Mouse (Mus musculus): ENCODE results near the gene Ddah1. TPM values are rescaled to one million over a fixed set of nuclear protein-coding genes. Genes with fewer than 3 reads are reported as not detected.
"Not testable (repeated sequence)": the region's sequence is repeated elsewhere in the genome, so short reads cannot be mapped to it uniquely, and the experiment has no call there.

The Ddah1 gene
- polyA plus RNA-seq, 1 experiment = 20.7 TPM

GRCm38 (mm10) chr3:145904850-145905776 lies 146.6 kb downstream of the Ddah1 start:
- peak; percentile 68 for DNase-seq
- no peaks in the 10 kb centered on the region for H3K4me1 ChIP-seq (ENCODE audit: control insufficient read depth, insufficient read depth, low read length)
- no peak for TF ChIP-seq POLR2A (IDR thresholded peaks at IDR 0.05; ENCODE audit: borderline replicate concordance, extremely low read depth, low read depth, low read length)
- TF ChIP-seq CTCF (IDR thresholded peaks at IDR 0.05; ENCODE audit: insufficient read depth, low read length) = peak; percentile 58
- no peak overlapping the region for H3K4me3 ChIP-seq (replicated peaks; ENCODE audit: extremely low read depth, low read depth, low read length)
- WGBS = 50% methylated on average over 22 of the region's 22 CpGs

GRCm38 (mm10) chr3:145906582-145906981 lies 148.1 kb downstream of the Ddah1 start:
- no peak for DNase-seq
- TF ChIP-seq POLR2A (IDR thresholded peaks at IDR 0.05; ENCODE audit: borderline replicate concordance, extremely low read depth, low read depth, low read length) (no peak), CTCF (IDR thresholded peaks at IDR 0.05; ENCODE audit: insufficient read depth, low read length) (no peak)
- Histone ChIP-seq H3K4me3 (replicated peaks; ENCODE audit: extremely low read depth, low read depth, low read length) (no peak overlapping the region), H3K4me1 (ENCODE audit: control insufficient read depth, insufficient read depth, low read length) (no peaks in the 10 kb centered on the region)
- WGBS = 94% methylated on average over 9 of the region's 9 CpGs

DNA sequence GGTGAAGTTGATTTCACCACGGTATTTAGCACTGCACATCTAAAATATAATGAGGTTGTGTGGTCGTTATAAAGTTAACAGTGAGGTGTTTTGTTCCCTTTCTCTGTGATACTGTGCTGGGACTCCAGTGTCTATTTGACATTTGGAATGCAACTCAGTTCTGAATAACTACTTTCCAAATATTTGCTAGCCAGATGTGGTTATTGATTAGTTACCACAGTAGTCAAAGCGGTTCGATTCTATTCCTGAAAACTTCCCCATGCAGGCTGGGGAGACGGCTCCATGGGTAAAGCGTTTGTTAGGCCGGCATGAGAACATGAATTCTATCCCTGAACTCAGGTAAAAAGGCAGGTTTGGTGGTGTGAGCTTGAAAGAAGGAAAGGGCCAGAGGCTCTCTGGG lies 154.0 kb downstream of the Ddah1 start:
- Histone ChIP-seq H3K4me1 (ENCODE audit: control insufficient read depth, insufficient read depth, low read length) (no peaks in the 10 kb centered on the region), H3K4me3 (replicated peaks; ENCODE audit: extremely low read depth, low read depth, low read length) (no peak overlapping the region)
- WGBS = 84% methylated on average over 7 of the region's 7 CpGs
- TF ChIP-seq CTCF (IDR thresholded peaks at IDR 0.05; ENCODE audit: insufficient read depth, low read length) (no peak), POLR2A (IDR thresholded peaks at IDR 0.05; ENCODE audit: borderline replicate concordance, extremely low read depth, low read depth, low read length) (no peak)
- DNase-seq = no peak

- DNase-seq = no peak
- 61% methylated on average over 6 of the region's 6 CpGs for WGBS
- TF ChIP-seq CTCF (IDR thresholded peaks at IDR 0.05; ENCODE audit: insufficient read depth, low read length) (no peak), POLR2A (IDR thresholded peaks at IDR 0.05; ENCODE audit: borderline replicate concordance, extremely low read depth, low read depth, low read length) (no peak)
Measured at GRCm38 (mm10) chr3:145913263-145913662, 154.8 kb downstream of the Ddah1 start.

DNA sequence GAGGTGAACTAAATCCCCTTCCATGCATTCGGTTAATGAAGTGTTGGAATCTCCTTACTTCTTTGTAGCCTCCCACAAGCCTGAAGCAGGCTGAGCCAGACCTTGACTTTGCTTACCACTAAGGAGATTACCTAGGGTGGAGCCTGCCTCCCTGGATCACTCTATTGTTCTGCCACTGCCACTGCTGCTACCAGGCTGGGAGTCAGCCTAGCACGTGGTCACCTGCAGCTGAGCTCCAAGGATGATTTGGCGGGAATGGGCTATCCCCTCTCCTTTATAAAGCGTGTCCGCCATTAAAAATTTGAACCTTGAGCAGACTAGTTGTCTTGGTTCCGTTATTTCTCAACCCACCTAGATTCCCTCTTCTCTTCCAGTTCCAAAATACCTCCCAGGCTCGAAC lies 155.5 kb downstream of the Ddah1 start:
- H3K4me1 ChIP-seq (ENCODE audit: control insufficient read depth, insufficient read depth, low read length); DNase-seq; H3K4me3 ChIP-seq (replicated peaks; ENCODE audit: extremely low read depth, low read depth, low read length): not testable (repeated sequence)
- WGBS = 78% methylated on average over 7 of the region's 7 CpGs

More at GRCm38 (mm10) chr3:145913263-145913662, 154.8 kb downstream of the Ddah1 start:
- no peak overlapping the region for H3K4me3 ChIP-seq (replicated peaks; ENCODE audit: extremely low read depth, low read depth, low read length)
- H3K4me1 ChIP-seq (ENCODE audit: control insufficient read depth, insufficient read depth, low read length) = no peaks in the 10 kb centered on the region

DNA sequence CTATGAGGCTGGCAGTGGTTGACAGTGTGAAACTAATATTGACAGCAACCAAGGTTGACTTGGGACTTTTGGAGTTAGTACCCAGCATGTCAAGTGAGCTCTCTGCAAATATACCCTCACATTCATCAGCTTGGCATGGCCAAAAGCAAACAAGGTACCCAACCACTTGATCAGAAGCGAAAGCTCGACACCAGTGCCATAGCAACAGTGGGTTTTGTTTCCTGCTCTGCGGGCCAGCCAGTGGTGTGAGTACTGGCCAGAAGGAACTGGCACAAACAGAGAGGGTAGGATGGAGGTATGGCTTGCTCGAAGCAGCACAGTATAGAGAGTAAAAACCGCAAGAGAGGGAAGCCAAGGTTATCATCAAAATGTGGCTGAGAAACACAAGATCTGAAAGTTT lies 157.9 kb downstream of the Ddah1 start:
- DNase-seq = no peak
- no peak for TF ChIP-seq CTCF (IDR thresholded peaks at IDR 0.05; ENCODE audit: insufficient read depth, low read length)
- TF ChIP-seq POLR2A (IDR thresholded peaks at IDR 0.05; ENCODE audit: borderline replicate concordance, extremely low read depth, low read depth, low read length) = no peak
- no peaks in the 10 kb centered on the region for H3K4me1 ChIP-seq (ENCODE audit: control insufficient read depth, insufficient read depth, low read length)
- WGBS = 69% methylated on average over 5 of the region's 5 CpGs
- H3K4me3 ChIP-seq (replicated peaks; ENCODE audit: extremely low read depth, low read depth, low read length) = no peak overlapping the region

DNA sequence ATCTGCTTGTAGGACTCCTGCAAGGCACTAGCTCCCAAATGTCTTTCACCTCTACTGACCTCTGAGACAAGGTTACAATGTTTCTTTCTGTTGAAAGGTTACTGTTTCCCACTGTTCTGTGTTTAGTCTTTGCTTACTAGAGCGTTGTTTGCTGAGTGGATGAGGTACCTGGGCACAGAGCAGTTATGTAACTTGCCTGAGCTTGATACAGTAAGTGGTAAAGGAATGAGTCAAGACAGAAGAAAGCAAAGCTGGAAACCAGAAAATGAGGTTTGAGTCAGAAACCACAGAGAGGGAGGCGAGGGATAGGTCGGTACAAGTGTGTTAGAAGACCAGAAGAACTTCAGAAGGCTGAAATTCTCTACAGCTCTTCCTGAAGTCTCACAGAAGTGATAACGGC lies 158.4 kb downstream of the Ddah1 start:
- Histone ChIP-seq H3K4me3 (replicated peaks; ENCODE audit: extremely low read depth, low read depth, low read length) (no peak overlapping the region), H3K4me1 (ENCODE audit: control insufficient read depth, insufficient read depth, low read length) (no peaks in the 10 kb centered on the region)
- TF ChIP-seq CTCF (IDR thresholded peaks at IDR 0.05; ENCODE audit: insufficient read depth, low read length) (no peak), POLR2A (IDR thresholded peaks at IDR 0.05; ENCODE audit: borderline replicate concordance, extremely low read depth, low read depth, low read length) (no peak)
- 76% methylated on average over 4 of the region's 4 CpGs for WGBS
- DNase-seq = no peak

DNA sequence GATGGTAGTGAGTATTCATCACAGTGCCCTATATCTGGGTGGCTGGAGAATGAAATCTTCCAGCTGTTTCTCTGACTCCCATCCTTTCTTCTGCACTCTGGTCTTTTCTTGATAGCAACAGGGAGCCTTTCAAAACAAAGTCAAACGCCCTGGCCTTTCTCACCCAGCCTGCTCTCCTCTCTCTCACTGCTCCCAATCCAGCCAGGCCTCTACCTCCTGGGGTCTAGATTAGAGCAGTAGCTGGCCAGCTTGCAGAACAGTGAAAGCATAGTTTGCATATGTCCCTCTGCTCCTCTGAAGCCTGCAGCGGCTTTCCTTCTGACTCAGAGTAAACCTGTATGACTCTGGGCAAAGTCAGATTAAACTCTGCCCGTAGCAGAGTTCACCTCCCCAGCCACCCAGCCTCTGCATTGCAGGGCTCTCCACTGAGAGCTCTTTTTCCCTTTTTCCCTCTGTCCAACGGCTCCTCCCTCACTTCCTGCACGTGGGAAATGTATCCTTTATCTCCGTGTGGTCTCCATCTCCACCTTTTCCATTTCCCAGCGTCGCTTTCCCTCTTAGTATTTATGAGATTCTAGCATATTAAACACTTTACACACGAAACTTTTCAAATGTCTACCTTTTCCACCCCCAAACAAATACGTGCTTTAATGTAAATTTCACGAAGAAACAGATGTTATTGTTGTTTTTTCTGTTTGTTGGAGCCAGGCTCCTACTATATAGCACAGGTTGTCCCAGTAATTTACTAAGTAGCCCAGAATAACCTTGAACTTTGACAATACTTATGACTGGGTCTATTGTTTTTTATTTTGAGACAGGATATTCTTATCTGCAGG lies 163.8 kb downstream of the Ddah1 start, which contains the start of gene Bcl10:
Gene Bcl10 (plus strand): TSS at position 786 of the 836 bp plus-strand sequence.
- no peak for DNase-seq
- Histone ChIP-seq H3K4me3 (replicated peaks; ENCODE audit: extremely low read depth, low read depth, low read length) (peak within 1 kb of the TSS; percentile 70), H3K4me1 (ENCODE audit: control insufficient read depth, insufficient read depth, low read length) (peaks cover 10% of the 10 kb centered on the region)
- WGBS = 48% methylated on average over 11 of the region's 11 CpGs
- TF ChIP-seq CTCF (IDR thresholded peaks at IDR 0.05; ENCODE audit: insufficient read depth, low read length) (no peak), POLR2A (IDR thresholded peaks at IDR 0.05; ENCODE audit: borderline replicate concordance, extremely low read depth, low read depth, low read length) (no peak)

DNA sequence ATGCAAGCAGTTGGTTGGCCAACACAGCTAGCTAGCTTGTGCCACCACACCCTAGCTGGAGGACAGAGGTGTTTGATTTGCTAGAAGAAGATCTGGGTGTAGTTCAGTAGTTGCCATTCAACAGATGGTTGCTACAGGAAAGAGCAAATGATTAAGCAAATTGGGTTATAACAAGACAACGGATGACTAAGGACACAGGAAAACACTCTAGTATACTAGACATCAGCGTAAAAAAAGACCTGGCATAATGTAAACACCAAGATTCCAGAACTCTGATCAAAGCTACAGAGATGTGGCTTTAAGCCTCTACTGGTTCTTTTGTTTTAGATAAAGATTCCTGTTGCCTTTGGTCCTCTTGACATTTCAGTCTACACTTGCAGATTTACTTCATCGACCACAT lies 164.5 kb downstream of the Ddah1 start:
- 32% methylated on average over 3 of the region's 3 CpGs for WGBS
- Histone ChIP-seq H3K4me1 (ENCODE audit: control insufficient read depth, insufficient read depth, low read length) (peaks cover 10% of the 10 kb centered on the region), H3K4me3 (replicated peaks; ENCODE audit: extremely low read depth, low read depth, low read length) (no peak overlapping the region)
- TF ChIP-seq POLR2A (IDR thresholded peaks at IDR 0.05; ENCODE audit: borderline replicate concordance, extremely low read depth, low read depth, low read length) (no peak), CTCF (IDR thresholded peaks at IDR 0.05; ENCODE audit: insufficient read depth, low read length) (no peak)
- DNase-seq = no peak
